Mouse (Mus musculus) ES-E14 (cell line): Measurements from ENCODE around the gene Cpne8. TPM values are rescaled to one million over a fixed set of nuclear protein-coding genes. Genes with fewer than 3 reads are reported as not detected.

Experiments used
- DNase-seq: peaks from one replicate; pipeline ENCODE4 v3.0.0-alpha.2; 2013; ENCODE audit warnings: low read depth, low spot score
- H3K27ac ChIP-seq: 2 replicates; pipeline ENCODE4 v1.5.1; 2012; ENCODE audit warnings: low read depth, mild to moderate bottlenecking, low read length, moderate library complexity, mixed read lengths; ENCODE audit not compliant: poor library complexity, insufficient read depth, severe bottlenecking
- H3K36me3 ChIP-seq: 2 replicates; pipeline ENCODE4 v1.6.1; 2012; ENCODE audit warnings: mild to moderate bottlenecking, low read length, moderate library complexity, mixed read lengths; ENCODE audit not compliant: control insufficient read depth, poor library complexity, insufficient read depth, severe bottlenecking
- H3K4me1 ChIP-seq, 2 experiments: fragments of 150-350 bp in 1 of 2; sonication (generic) in 1 of 2; 2 replicates each; pipeline ENCODE4 v1.6.1; 2012; ENCODE audit warnings: low read length in 2 of 2, mild to moderate bottlenecking in 1 of 2, mixed read lengths in 1 of 2; ENCODE audit not compliant: control insufficient read depth in 2 of 2, insufficient read depth in 2 of 2, poor library complexity in 1 of 2
- H3K4me3 ChIP-seq, 2 experiments: fragments of 150-350 bp in 1 of 2; sonication (generic) in 1 of 2; 2 replicates each; pipeline ENCODE4 v1.5.1; 2012; ENCODE audit warnings: low read length in 2 of 2, low read depth in 1 of 2, mild to moderate bottlenecking in 1 of 2, mixed read lengths in 1 of 2; ENCODE audit not compliant: insufficient read depth in 1 of 2, poor library complexity in 1 of 2, severe bottlenecking in 1 of 2
- H3K9ac ChIP-seq: 2 replicates; pipeline ENCODE4 v1.6.1; 2012; ENCODE audit warnings: low read depth, mild to moderate bottlenecking, low read length, mixed read lengths; ENCODE audit not compliant: poor library complexity, insufficient read depth, severe bottlenecking
- H3K9me3 ChIP-seq: fragments of 150-350 bp; sonication (generic); 2 replicates; pipeline ENCODE4 v1.6.1; 2012; ENCODE audit warnings: low read depth, mild to moderate bottlenecking, low read length; ENCODE audit not compliant: control insufficient read depth, insufficient read depth
- CHD2 ChIP-seq: IDR thresholded peaks from 2 replicates; pipeline ENCODE4 v1.6.1; 2014; ENCODE audit warnings: mild to moderate bottlenecking, low read depth, low read length, inconsistent platforms
- HCFC1 ChIP-seq: IDR thresholded peaks from 2 replicates; pipeline ENCODE4 v1.6.1; 2012; ENCODE audit warnings: low read length, inconsistent platforms, borderline replicate concordance; ENCODE audit not compliant: insufficient read depth
- MAFK ChIP-seq: IDR thresholded peaks from 2 replicates; pipeline ENCODE4 v1.6.1; 2014; ENCODE audit warnings: mild to moderate bottlenecking, low read depth, low read length, inconsistent platforms; ENCODE audit not compliant: insufficient read depth
- ZC3H11A ChIP-seq: IDR thresholded peaks from 2 replicates; pipeline ENCODE4 v1.6.1; 2012; ENCODE audit warnings: low read depth, mild to moderate bottlenecking, inconsistent platforms, low read length, borderline replicate concordance
- ZNF384 ChIP-seq: IDR thresholded peaks from 2 replicates; pipeline ENCODE4 v1.6.1; 2012; ENCODE audit warnings: low read depth, low read length, inconsistent platforms
- in situ Hi-C, 2 experiments: fragments of 600-800 bp; cut with MboI; formaldehyde crosslinking; loops; one replicate each; pipeline ENCODE4 v1.15.1; 2025; ENCODE audit warnings: low sequenced_read_pairs in 2 of 2, inconsistent platforms in 1 of 2; ENCODE audit not compliant: unreplicated experiment in 2 of 2
- total RNA-seq: library from RNA; depleted of rRNA; stranded (reverse); fragments of 300-350 nt; gene quantifications from 2 replicates; pipeline ENCODE4 v1.2.3, GENCODE M21; 2012

The Cpne8 gene
- total RNA-seq, 1 experiment, result 6.8 TPM

DNA sequence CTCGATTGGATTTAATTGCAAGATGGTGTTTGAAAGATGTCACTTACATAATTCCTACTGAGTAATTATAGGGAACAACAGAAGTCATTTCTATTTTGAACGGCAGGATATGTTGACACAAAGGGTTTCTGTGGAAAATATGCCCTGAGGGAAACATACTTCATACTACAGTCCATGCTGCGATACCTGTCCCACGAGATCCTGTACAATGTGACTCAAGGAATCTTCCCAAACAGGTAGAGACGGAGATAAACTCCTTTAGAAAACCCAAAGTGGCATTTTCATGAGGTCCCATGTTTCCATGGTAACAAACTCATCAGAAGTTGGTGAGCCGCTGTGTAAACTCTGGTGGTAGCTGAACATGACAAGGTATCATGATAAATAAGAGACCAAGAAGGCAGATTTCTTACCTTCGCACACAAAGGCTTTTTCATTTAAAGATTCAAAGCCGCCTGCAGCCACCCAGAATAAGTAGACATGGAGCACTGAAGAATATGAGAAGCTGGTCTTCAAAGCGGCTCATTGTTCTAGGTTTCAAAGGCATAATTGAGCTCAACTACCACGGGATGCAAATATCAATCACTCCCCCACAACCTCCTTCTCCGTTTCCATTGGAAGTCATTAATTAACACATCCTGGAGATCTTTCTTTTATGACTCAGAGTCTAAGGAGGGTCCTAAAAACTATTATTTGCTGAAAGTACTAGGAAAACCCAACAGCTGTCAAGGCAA is 24.4 kb upstream of the Cpne8 start:
- H3K4me1 ChIP-seq, result no peaks in the 10 kb centered on the region; a peak in 1 of 4 replicates
- no peak overlapping the region for H3K4me3 ChIP-seq
- in situ Hi-C loops, result no loop called here
- no peak overlapping the region for H3K9ac ChIP-seq
- no peaks in the 10 kb centered on the region for H3K36me3 ChIP-seq
- no peak for TF ChIP-seq MAFK
- no peak overlapping the region for H3K27ac ChIP-seq
- no peak for DNase-seq
- no peaks in the 10 kb centered on the region; the same call in 1 of the 2 replicates for H3K9me3 ChIP-seq

DNA sequence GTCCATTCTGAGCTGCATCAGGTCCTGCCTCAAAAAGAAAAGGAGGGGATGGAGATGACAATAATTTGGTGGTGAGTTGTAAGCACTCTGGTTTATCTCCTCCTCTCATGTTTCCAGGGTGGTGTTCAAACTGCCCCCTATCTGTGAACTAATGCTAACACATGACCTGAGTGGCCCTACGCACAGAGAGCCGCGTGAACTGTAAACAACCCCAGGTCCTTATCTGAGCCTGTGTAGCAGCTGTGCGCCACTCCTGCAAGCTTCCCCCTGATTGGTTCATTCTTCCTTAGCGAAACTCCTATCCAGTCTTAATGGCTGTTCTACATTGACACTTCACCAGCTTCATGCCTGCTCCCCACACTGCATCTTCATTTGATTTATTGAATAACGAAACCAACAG is 7.5 kb upstream of the Cpne8 start:
- Histone ChIP-seq H3K27ac (no peak overlapping the region), H3K9me3 (no peaks in the 10 kb centered on the region), H3K4me1 (no peaks in the 10 kb centered on the region; a peak in 1 of 4 replicates), H3K36me3 (no peaks in the 10 kb centered on the region), H3K9ac (no peak overlapping the region), H3K4me3 (no peak overlapping the region)
- TF ChIP-seq MAFK, result no peak
- TF ChIP-seq HCFC1, result no peak
- TF ChIP-seq ZC3H11A, result no peak
- TF ChIP-seq CHD2, result no peak
- no peak for TF ChIP-seq ZNF384
- in situ Hi-C loops, result loop anchor here in 1 of 2 experiments (25.0 kb wide), 1 partner anchor 449 kb away; no protein-coding TSS in a partner anchor
- DNase-seq, result no peak

DNA sequence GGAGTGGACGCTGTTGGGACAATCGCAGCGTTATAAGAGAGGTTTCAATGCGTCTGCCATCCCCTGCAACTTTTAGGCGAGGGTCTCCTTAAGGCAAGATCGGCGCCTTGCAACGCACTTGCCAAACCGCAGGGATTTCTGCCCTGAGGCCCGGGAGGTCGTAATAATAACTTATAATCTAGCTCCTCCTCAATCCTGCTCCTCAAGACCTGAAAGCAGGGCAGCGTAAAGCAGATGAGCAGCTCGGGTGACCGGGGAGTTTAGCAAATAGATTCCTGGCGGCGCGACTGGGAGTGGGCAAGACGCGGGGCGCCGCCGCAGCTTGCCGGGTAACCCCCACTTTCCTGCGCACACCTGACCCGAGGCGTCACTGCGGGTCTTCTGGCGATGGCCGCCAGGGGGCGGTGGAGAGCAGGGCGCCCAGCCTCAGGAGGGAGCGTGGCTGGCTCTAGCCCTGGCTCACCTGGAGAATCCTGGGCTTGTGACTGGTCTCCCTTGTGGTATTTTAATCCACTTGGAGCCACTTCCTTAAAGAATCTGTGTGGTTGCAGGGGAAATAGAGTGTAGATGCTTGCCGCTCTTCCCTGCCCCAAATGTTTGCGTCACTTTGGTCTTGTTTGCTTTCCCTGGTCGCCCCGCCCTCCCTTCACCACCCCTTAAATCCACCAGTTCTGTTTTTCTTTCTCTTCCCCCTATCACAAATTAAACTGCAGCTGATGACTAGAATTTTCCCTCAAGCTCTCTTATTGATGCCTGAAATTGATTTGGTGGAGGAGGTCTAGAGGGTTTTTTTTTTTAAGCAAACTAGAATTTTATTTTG is 738 bp upstream of the Cpne8 start:
- in situ Hi-C loops, result loop anchor here in 1 of 2 experiments (25.0 kb wide), 1 partner anchor 443 kb away; no protein-coding TSS in a partner anchor
- H3K9ac ChIP-seq, result peak overlapping the region; percentile 50
- no peak overlapping the region for H3K27ac ChIP-seq
- H3K36me3 ChIP-seq, result no peaks in the 10 kb centered on the region
- no peaks in the 10 kb centered on the region for H3K9me3 ChIP-seq
- DNase-seq, result peak; percentile 43
- no peak for TF ChIP-seq CHD2
- peak; percentile 38; the same call in 1 of the 2 replicates for TF ChIP-seq ZC3H11A
- H3K4me3 ChIP-seq, result peak overlapping the region; percentile 62 to 84
- H3K4me1 ChIP-seq, result peaks cover 0 to 2% of the 10 kb centered on the region in 2 experiments; a peak in 2 of 4 replicates

DNA sequence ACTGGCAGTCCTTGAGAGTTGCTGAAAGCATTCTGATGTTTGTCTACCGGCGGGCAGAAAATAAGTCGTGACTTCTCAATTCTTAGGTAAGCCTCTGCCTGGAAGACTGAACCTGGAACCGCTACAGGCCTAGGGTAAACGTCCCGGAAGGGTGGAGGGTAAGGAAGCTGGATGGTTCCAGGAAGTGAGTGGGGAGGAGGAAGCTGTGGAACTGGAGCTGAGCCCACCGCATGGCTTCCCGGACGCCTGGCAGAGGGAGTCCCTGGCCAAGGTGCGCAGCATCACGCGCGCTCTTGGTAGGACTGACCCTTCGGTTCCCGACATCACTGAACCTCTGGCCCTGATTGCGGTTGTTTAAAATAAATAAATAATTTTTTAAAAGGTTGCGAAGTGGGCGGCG is 744 bp downstream of the Cpne8 start:
- no peaks in the 10 kb centered on the region for H3K36me3 ChIP-seq
- H3K27ac ChIP-seq, result no peak overlapping the region
- peaks cover 0 to 2% of the 10 kb centered on the region in 2 experiments; a peak in 1 of 4 replicates for H3K4me1 ChIP-seq
- peak overlapping the region; percentile 62 to 84 for H3K4me3 ChIP-seq
- in situ Hi-C loops, result loop anchor here in 1 of 2 experiments (25.0 kb wide), 1 partner anchor 441 kb away; no protein-coding TSS in a partner anchor
- TF ChIP-seq ZC3H11A (no peak), CHD2 (no peak), ZNF384 (no peak), HCFC1 (no peak), MAFK (no peak)
- H3K9me3 ChIP-seq, result no peaks in the 10 kb centered on the region
- H3K9ac ChIP-seq, result peak overlapping the region; percentile 3; the same call in 1 of the 2 replicates
- DNase-seq, result no peak
